Mouse (Mus musculus): ENCODE measurements around the gene Usp20. TPM values are rescaled to one million over a fixed set of nuclear protein-coding genes. Genes with fewer than 3 reads are reported as not detected.

The Usp20 gene
- total RNA-seq, 4 experiments from 2014 or later: 53.8 to 62.3 (median 59.7) TPM

DNA sequence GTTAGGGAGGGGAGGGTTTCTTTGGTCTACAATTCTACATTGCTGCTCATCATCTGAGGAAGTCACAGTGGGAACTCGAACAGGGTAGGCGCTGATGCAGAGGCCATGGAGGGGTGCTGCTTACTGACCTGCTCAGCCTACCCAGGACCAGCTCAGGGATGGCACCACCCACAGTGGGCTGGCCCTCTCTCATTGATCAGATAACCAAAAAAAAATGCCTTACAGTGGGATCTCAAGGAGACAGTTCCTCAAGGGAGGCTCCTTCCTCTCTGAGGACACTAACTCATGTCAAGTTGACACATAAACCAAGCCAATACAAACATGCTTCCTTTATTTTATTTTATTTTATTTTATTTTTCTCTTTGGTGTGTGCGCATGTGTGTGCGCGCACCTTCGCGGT lies 87.4 kb downstream of the Usp20 start:
- no peak for DNase-seq (ENCODE audit: low spot score)

Other genes starting within 250 kb of the Usp20 start
- 1 to 10 TPM in 1 of 4 experiments, under 1 TPM in 3; 0.24 to 1.2 (median 0.55) TPM for gene 1700001O22Rik, start 178.6 kb upstream of the Usp20 start, total RNA-seq (2022)
- 10 to 100 TPM; 23.8 to 27.7 (median 25.3) TPM for gene Ntmt1, start 174.5 kb upstream of the Usp20 start, total RNA-seq (2022)
- 10 to 100 TPM in 1 of 4 experiments, 1 to 10 TPM in 3; 8.4 to 11.3 (median 8.7) TPM for gene Asb6, start 151.9 kb upstream of the Usp20 start, total RNA-seq (2022)
- gene Prrx2, start 147.3 kb upstream of the Usp20 start, total RNA-seq (2022): under 1 TPM; 0.28 to 1.00 (median 0.73) TPM
- gene Ptges, start 52.4 kb upstream of the Usp20 start, total RNA-seq (2022): 1 to 10 TPM; 1.3 to 3.1 (median 1.9) TPM
- 10 to 100 TPM; 27.8 to 28.4 (median 28.2) TPM for gene Tor1b, start 29.3 kb upstream of the Usp20 start, total RNA-seq (2022)
- gene Tor1a, start 14.3 kb upstream of the Usp20 start, total RNA-seq (2022): 10 to 100 TPM in 2 of 4 experiments, 1 to 10 TPM in 2; 8.3 to 14.3 (median 9.9) TPM
- 10 to 100 TPM; 20.1 to 28.3 (median 24.1) TPM for gene BC005624, start 78 bp upstream of the Usp20 start, total RNA-seq (2022)
- gene Fnbp1, start 159.7 kb downstream of the Usp20 start, total RNA-seq (2022): 10 to 100 TPM; 47.2 to 63.1 (median 52.7) TPM
- 10 to 100 TPM; 27.1 to 34.5 (median 29.8) TPM for gene Gpr107, start 170.0 kb downstream of the Usp20 start, total RNA-seq (2022)